9 mouse cellular contexts compared by ENCODE assay signal in genomic region chr10:28843755-28844717, GRCm38 (mm10).
DNase-seq lines count a peak whose midpoint lies in the region; ATAC-seq lines count a peak whose summit lies in the region.
"Had no signal": no experiment of that assay in that cellular context is flagged by ENCODE, and none has a peak within 500 bp of the region (broad histone marks: within the 10 kb centered on the region; RNA-seq: fewer than 3 reads in every experiment).

No protein-coding gene starts in this region.

- no peaks in the 10 kb centered on the region for H3K9me3 ChIP-seq in kidney, embryonic 16.5 days (ENCODE audit: low read length)
- H3K9me3 ChIP-seq in liver, embryonic 13.5 days (replicated peaks): no peaks in the 10 kb centered on the region
- H3K9me3 ChIP-seq in neural tube, embryonic 14.5 days (ENCODE audit: control insufficient read depth, low read length): no peaks in the 10 kb centered on the region
- H3K9me3 ChIP-seq: heart, embryonic 15.5 days had no signal

- WGBS in kidney, embryonic 16.5 days: 33% methylated on average over 7 of the region's 7 CpGs
- 22% methylated on average over 7 of the region's 7 CpGs for WGBS in liver, embryonic 13.5 days (ENCODE audit: insufficient replicate concordance)
- WGBS in neural tube, embryonic 14.5 days: 34% methylated on average over 7 of the region's 7 CpGs

- no peaks in the 10 kb centered on the region for H3K27me3 ChIP-seq in kidney, embryonic 16.5 days (ENCODE audit: insufficient read depth, low read length)
- H3K27me3 ChIP-seq in liver, embryonic 13.5 days: no peaks in the 10 kb centered on the region
- H3K27me3 ChIP-seq in neural tube, embryonic 14.5 days (ENCODE audit: control insufficient read depth, insufficient read depth, low read length): no peaks in the 10 kb centered on the region
- H3K27me3 ChIP-seq: heart, embryonic 15.5 days had no signal

- H3K27ac ChIP-seq in kidney, embryonic 16.5 days (ENCODE audit: low read length): no peak overlapping the region
- no peak overlapping the region for H3K27ac ChIP-seq in liver, embryonic 13.5 days
- no peak overlapping the region for H3K27ac ChIP-seq in neural tube, embryonic 14.5 days (ENCODE audit: low read depth, low read length)
- H3K27ac ChIP-seq: heart, embryonic 15.5 days had no signal

- H3K4me3 ChIP-seq in kidney, embryonic 16.5 days (ENCODE audit: low read length): no peak overlapping the region
- H3K4me3 ChIP-seq in liver, embryonic 13.5 days (replicated peaks): no peak overlapping the region
- H3K4me3 ChIP-seq in neural tube, embryonic 14.5 days (ENCODE audit: low read depth, low read length): no peak overlapping the region
- H3K4me3 ChIP-seq: heart, embryonic 15.5 days had no signal

- ATAC-seq in kidney, embryonic 16.5 days (ENCODE audit: low FRiP score, low TSS enrichment): peak; percentile 69; the same call in 1 of the 2 replicates
- ATAC-seq in liver, embryonic 13.5 days (ENCODE audit: low read depth): no peak
- peak; percentile 76 for ATAC-seq in neural tube, embryonic 14.5 days (ENCODE audit: low read depth)

- no peak overlapping the region for H3K4me2 ChIP-seq in kidney, embryonic 16.5 days (replicated peaks; ENCODE audit: low read depth, low read length)
- no peak overlapping the region for H3K4me2 ChIP-seq in liver, embryonic 13.5 days
- H3K4me2 ChIP-seq in neural tube, embryonic 14.5 days (ENCODE audit: low read depth, low read length): no peak overlapping the region
- H3K4me2 ChIP-seq: heart, embryonic 15.5 days had no signal

- H3K36me3 ChIP-seq in kidney, embryonic 16.5 days (ENCODE audit: insufficient read depth, low read length): no peaks in the 10 kb centered on the region
- H3K36me3 ChIP-seq in liver, embryonic 13.5 days: no peaks in the 10 kb centered on the region
- no peaks in the 10 kb centered on the region for H3K36me3 ChIP-seq in neural tube, embryonic 14.5 days (ENCODE audit: control insufficient read depth, insufficient read depth, low read length)
- H3K36me3 ChIP-seq: heart, embryonic 15.5 days had no signal

- DNase-seq in B cell, adult 2 months: peak; percentile 28 to 38
- peak; percentile 36 for DNase-seq in Muller cell, postnatal 12 days (ENCODE audit: inconsistent ontology term)
- peak; percentile 77 to 82 for DNase-seq in cerebellum, postnatal 10 days
- peak; percentile 47 to 79 for DNase-seq in frontal cortex, postnatal 36 days (ENCODE audit: low spot score in 2 of 2)
- DNase-seq in liver, embryonic 13.5 days: peak; percentile 7
- peak; percentile 69 for DNase-seq in thymus, postnatal 4 days

- H3K9ac ChIP-seq in kidney, embryonic 16.5 days (replicated peaks; ENCODE audit: low read length): no peak overlapping the region
- H3K9ac ChIP-seq in liver, embryonic 13.5 days: no peak overlapping the region
- H3K9ac ChIP-seq in neural tube, embryonic 14.5 days (replicated peaks; ENCODE audit: low read depth, low read length): no peak overlapping the region
- H3K9ac ChIP-seq: heart, embryonic 15.5 days had no signal

- H3K4me1 ChIP-seq in kidney, embryonic 16.5 days (ENCODE audit: insufficient read depth, low read length): no peaks in the 10 kb centered on the region
- no peaks in the 10 kb centered on the region for H3K4me1 ChIP-seq in liver, embryonic 13.5 days (replicated peaks)
- H3K4me1 ChIP-seq in neural tube, embryonic 14.5 days (ENCODE audit: control insufficient read depth, insufficient read depth, low read length): no peaks in the 10 kb centered on the region
- H3K4me1 ChIP-seq: heart, embryonic 15.5 days had no signal

Comparison
In these comparisons a context has a peak if more than half of its experiments do, and no peak if none do; other contexts are left out.
1. DNase-seq: peak in every context shown above with its lines; median percentile 80 in cerebellum, postnatal 10 days; 69 in thymus, postnatal 4 days; 63 in frontal cortex, postnatal 36 days; 36 in Muller cell, postnatal 12 days; 33 in B cell, adult 2 months; 7 in liver, embryonic 13.5 days.